Mouse (Mus musculus) intestine, embryonic 14.5 days (tissue): Measurements from ENCODE around the gene Gm7073. TPM values are rescaled to one million over a fixed set of nuclear protein-coding genes. Genes with fewer than 3 reads are reported as not detected.

Source experiments
- ATAC-seq: fragments of 200-750 bp; cut with Nextera tagmentation; replicated peaks from 2 replicates; pipeline ENCODE4 v1.8.0; 2017; ENCODE audit warnings: low read depth, moderate number of reproducible peaks, moderate TSS enrichment, moderate library complexity; ENCODE audit not compliant: low FRiP score, low TSS enrichment
- DNase-seq: peaks from one replicate; pipeline ENCODE4 v3.0.0-alpha.2; 2018; ENCODE audit warnings: low spot score
- H3K27ac ChIP-seq: fragments of 300-500 bp; sonication (generic); 2 replicates; pipeline ENCODE4 v1.5.1; 2014; ENCODE audit warnings: low read depth, mild to moderate bottlenecking, control low read depth
- H3K27me3 ChIP-seq: fragments of 300-500 bp; sonication (generic); replicated peaks from 2 replicates; pipeline ENCODE4 v1.6.1; 2014; ENCODE audit warnings: low read length, control low read depth; ENCODE audit not compliant: control insufficient read depth, insufficient read depth
- H3K36me3 ChIP-seq: fragments of 300-500 bp; sonication (generic); 2 replicates; pipeline ENCODE4 v1.6.1; 2014; ENCODE audit warnings: low read length, control low read depth; ENCODE audit not compliant: control insufficient read depth, insufficient read depth
- H3K4me1 ChIP-seq: fragments of 300-500 bp; sonication (generic); replicated peaks from 2 replicates; pipeline ENCODE4 v1.6.1; 2014; ENCODE audit warnings: low read length, control low read depth, mixed read lengths; ENCODE audit not compliant: control insufficient read depth, insufficient read depth
- H3K4me2 ChIP-seq: fragments of 300-500 bp; sonication (generic); 2 replicates; pipeline ENCODE4 v1.6.1; 2014; ENCODE audit warnings: low read length
- H3K4me3 ChIP-seq: fragments of 300-500 bp; sonication (generic); 2 replicates; pipeline ENCODE4 v1.5.1; 2014; ENCODE audit warnings: low read depth, low read length, control low read depth, mixed read lengths
- H3K9ac ChIP-seq: fragments of 300-500 bp; sonication (generic); 2 replicates; pipeline ENCODE4 v1.6.1; 2014; ENCODE audit warnings: mild to moderate bottlenecking, low read length
- H3K9me3 ChIP-seq: fragments of 300-500 bp; sonication (generic); 2 replicates; pipeline ENCODE4 v1.6.1; 2016; ENCODE audit warnings: low read length, control low read depth; ENCODE audit not compliant: control insufficient read depth
- WGBS: fragments of 180-500 bp; shearing (Covaris S2); extraction: QIAGEN DNeasy Blood & Tissue Kit; methylation state at CpG from one replicate; pipeline ENCODE4 v1.1.7; 2014; 5-methylcytosine and 5-hydroxymethylcytosine counted together
- polyA plus RNA-seq: library from polyadenylated mRNA; unstranded; fragments of >200 nt; fragmentation: Nextera tagmentation; extraction: Ambion mirVana; gene quantifications from 2 replicates; pipeline ENCODE4 v1.2.1, GENCODE M21; 2014

Gm7073 gene
- polyA plus RNA-seq, result not detected in 2 replicates

DNA sequence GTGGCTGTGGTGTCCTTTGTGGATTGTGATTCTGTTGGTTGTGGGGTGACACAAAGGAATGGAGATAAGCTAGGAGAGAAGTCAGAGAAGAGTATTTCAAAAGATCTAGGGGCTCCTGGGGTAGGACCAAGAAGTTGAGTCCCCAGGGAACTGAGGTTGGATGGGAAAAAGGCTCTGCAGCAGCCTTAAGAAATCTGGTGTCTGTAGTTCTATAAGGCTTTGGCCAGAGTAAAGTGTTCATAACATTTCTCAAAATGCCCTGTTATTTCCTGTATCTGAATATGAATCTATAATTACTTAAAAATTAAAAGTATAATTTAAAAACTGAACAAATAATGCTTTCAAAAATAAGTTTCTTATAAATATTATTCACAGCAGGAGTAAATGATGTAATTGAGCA lies at the start of gene Gm7073:
TSS of gene Gm7073 (minus strand) at position 101 of the 400 bp plus-strand sequence.
- H3K4me3 ChIP-seq, result no peak within 1 kb of the TSS
- no peak within 1 kb of the TSS for H3K27ac ChIP-seq
- H3K9me3 ChIP-seq, result no peaks in the 10 kb centered on the region
- no peak within 1 kb of the TSS for H3K9ac ChIP-seq
- H3K4me2 ChIP-seq, result no peak within 1 kb of the TSS
- no peaks in the 10 kb centered on the region for H3K27me3 ChIP-seq
- no peak for DNase-seq
- no peak for ATAC-seq
- no peaks in the 10 kb centered on the region for H3K36me3 ChIP-seq
- H3K4me1 ChIP-seq, result no peaks in the 10 kb centered on the region

- H3K36me3 ChIP-seq, result no peaks in the 10 kb centered on the region
- WGBS, result 19% methylated on average over 1 of the region's 1 CpGs
- no peak for DNase-seq
- no peaks in the 10 kb centered on the region for H3K9me3 ChIP-seq
- H3K27ac ChIP-seq, result no peak overlapping the region
- no peak overlapping the region for H3K4me3 ChIP-seq
- no peak overlapping the region for H3K4me2 ChIP-seq
- no peaks in the 10 kb centered on the region for H3K27me3 ChIP-seq
- ATAC-seq, result no peak
- H3K4me1 ChIP-seq, result no peaks in the 10 kb centered on the region
- H3K9ac ChIP-seq, result no peak overlapping the region
These were observed 31.5 kb upstream of the Gm7073 start for GRCm38 (mm10) chrX:60570539-60570938.

DNA sequence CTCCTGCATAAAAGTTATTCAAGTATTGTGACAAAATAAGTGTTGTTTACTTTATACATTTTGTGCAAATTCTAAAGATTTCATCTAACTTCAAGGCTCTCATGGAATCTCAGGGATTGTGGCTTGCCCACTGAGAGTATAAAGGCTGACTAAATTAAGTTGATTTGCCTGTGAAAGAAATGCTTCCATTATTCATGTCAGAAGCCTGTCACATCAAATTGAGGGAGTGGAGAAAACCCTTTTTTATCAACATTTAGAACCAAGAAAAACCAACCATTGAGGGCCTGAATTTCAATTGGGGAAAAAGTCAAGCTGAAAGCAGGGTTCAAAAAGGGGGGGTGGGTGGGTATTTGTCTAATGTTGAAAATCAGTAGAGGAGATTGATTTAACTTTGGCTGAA lies 30.0 kb upstream of the Gm7073 start:
- Histone ChIP-seq H3K4me1 (no peaks in the 10 kb centered on the region), H3K36me3 (no peaks in the 10 kb centered on the region)
- no peak for DNase-seq

GRCm38 (mm10) chrX:60555242-60555641 lies 16.2 kb upstream of the Gm7073 start:
- Histone ChIP-seq H3K9me3 (no peaks in the 10 kb centered on the region), H3K4me1 (no peaks in the 10 kb centered on the region), H3K4me3 (no peak overlapping the region), H3K27ac (no peak overlapping the region), H3K27me3 (no peaks in the 10 kb centered on the region), H3K4me2 (no peak overlapping the region), H3K36me3 (no peaks in the 10 kb centered on the region), H3K9ac (no peak overlapping the region)
- DNase-seq, result no peak
- WGBS, result 70% methylated on average over 4 of the region's 4 CpGs
- ATAC-seq, result no peak

More for the DNA sequence above, 30.0 kb upstream of the Gm7073 start:
- no peak overlapping the region for H3K27ac ChIP-seq
- H3K27me3 ChIP-seq, result no peaks in the 10 kb centered on the region
- H3K4me2 ChIP-seq, result no peak overlapping the region
- no peak for ATAC-seq
- no peak overlapping the region for H3K4me3 ChIP-seq
- H3K9me3 ChIP-seq, result no peaks in the 10 kb centered on the region
- no peak overlapping the region for H3K9ac ChIP-seq

DNA sequence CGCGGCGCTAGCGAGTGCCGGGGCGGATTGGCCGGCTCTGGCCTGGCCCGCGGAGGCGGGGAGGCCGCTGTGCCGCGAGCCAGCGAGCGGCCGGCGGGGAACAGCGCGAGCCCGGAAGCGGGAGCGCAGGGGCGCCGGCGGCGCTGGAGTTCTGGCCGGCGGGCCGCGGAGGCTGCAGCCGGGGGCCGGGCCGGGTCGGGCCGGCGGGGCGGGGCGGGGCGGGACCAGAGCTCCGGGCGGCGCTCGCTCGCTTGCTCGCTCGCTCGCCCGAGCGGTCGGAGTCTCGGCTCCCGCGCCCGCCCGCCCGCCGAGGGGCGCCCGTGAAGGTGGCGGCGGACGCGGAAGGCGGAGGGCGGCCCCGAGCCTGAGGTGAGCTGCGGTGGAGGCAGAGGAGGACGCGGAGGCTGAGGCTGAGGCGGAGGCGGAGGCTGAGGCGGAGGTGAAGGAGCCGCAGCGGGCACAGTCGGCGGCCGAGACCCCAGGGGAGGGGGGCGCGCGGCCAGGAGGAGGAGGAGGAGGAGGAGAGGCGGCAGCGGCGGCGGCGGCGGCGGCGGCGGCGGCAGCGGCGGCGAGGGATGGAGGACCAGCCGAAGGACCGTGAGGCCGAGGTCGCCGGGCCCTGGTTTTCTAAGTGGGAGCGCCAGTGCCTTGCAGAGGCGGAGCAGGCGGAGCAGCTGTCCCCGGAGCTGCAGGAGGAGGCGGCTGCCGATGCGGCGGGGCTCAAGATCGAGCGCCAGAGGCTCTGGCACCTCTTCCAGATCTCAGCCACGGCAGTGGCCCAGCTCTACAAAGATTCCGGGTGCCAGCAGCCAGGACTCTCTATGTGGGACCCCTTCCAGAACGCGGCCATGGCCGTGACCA lies 8.6 kb upstream of the Gm7073 start:
- DNase-seq (peak; percentile 67), ATAC-seq (peak; percentile 89)
- 19% methylated on average over 27 of the region's 113 CpGs for WGBS
- H3K9me3 ChIP-seq, result no peaks in the 10 kb centered on the region
- H3K4me3 ChIP-seq, result peak overlapping the region; percentile 45
- H3K36me3 ChIP-seq, result no peaks in the 10 kb centered on the region
- peak overlapping the region; percentile 49 for H3K4me2 ChIP-seq
- peaks cover 12% of the 10 kb centered on the region; the same call in 1 of the 2 replicates for H3K27me3 ChIP-seq
- H3K27ac ChIP-seq, result no peak overlapping the region
- no peaks in the 10 kb centered on the region for H3K4me1 ChIP-seq
- H3K9ac ChIP-seq, result peak overlapping the region; percentile 34

- no peak overlapping the region for H3K27ac ChIP-seq
- 31% methylated on average over 14 of the region's 16 CpGs for WGBS
- H3K27me3 ChIP-seq, result peaks cover 12% of the 10 kb centered on the region; the same call in 1 of the 2 replicates
- no peaks in the 10 kb centered on the region for H3K4me1 ChIP-seq
- H3K4me2 ChIP-seq, result peak overlapping the region; percentile 49
- H3K9ac ChIP-seq, result peak overlapping the region; percentile 34; the same call in 1 of the 2 replicates
- no peaks in the 10 kb centered on the region for H3K36me3 ChIP-seq
- peak; percentile 32; the same call in 1 of the 2 replicates for ATAC-seq
- DNase-seq, result peak; percentile 63
- H3K4me3 ChIP-seq, result peak overlapping the region; percentile 45
- H3K9me3 ChIP-seq, result no peaks in the 10 kb centered on the region
These were observed 8.0 kb upstream of the Gm7073 start for GRCm38 (mm10) chrX:60547098-60547443.

DNA sequence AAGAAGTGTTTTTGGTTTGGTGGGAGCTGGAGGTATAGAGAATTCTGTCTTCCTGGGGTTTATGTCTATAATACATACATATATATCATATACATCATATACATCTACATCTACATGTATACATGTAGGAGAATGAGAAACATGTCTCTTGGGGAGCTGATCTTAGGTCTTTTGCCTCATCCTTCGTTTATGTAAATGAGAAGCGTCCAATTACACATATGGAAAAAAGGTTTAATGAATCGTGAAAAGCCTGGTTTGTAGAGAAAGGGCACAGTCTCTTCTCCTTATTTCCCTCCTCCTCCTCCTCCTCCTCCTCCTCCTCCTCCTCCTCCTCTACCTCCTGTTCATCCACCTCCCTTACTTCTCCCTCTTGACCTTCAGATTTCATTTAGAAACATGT lies 6.9 kb upstream of the Gm7073 start:
- no peak for ATAC-seq
- 33% methylated on average over 3 of the region's 3 CpGs for WGBS

GRCm38 (mm10) chrX:60545444-60545843 lies 6.4 kb upstream of the Gm7073 start:
- ATAC-seq (no peak), DNase-seq (no peak)
- WGBS, result 55% methylated on average over 1 of the region's 1 CpGs
- no peak overlapping the region for H3K27ac ChIP-seq
- H3K9me3 ChIP-seq, result no peaks in the 10 kb centered on the region
- H3K4me3 ChIP-seq, result no peak overlapping the region
- H3K9ac ChIP-seq, result no peak overlapping the region
- H3K27me3 ChIP-seq, result peaks cover 12% of the 10 kb centered on the region; the same call in 1 of the 2 replicates
- no peaks in the 10 kb centered on the region for H3K4me1 ChIP-seq
- no peak overlapping the region for H3K4me2 ChIP-seq
- H3K36me3 ChIP-seq, result no peaks in the 10 kb centered on the region

More for the DNA sequence above, 6.9 kb upstream of the Gm7073 start:
- Histone ChIP-seq H3K4me1 (no peaks in the 10 kb centered on the region), H3K4me2 (no peak overlapping the region), H3K27me3 (peaks cover 12% of the 10 kb centered on the region; the same call in 1 of the 2 replicates), H3K9me3 (no peaks in the 10 kb centered on the region), H3K4me3 (no peak overlapping the region), H3K27ac (no peak overlapping the region), H3K36me3 (no peaks in the 10 kb centered on the region), H3K9ac (no peak overlapping the region)
- no peak for DNase-seq

DNA sequence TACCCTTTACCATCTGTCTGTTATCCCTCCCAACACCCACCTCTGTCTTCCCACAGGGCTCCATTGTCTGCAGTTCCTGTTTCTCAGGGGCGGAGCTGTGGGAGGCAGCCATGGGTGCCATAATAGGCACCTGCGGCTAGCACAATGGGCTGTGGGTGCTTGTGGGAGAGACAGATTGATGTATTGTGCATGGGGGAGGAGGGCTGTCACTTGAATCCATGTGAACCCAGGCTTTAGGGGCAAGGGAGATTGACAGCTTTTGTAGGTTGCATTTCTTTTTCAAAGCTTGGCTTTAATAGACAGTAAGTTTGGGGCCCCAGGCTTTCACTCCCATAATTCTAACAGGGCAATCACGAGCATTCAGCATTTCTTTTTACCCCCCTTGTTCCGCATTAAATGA lies 5.0 kb upstream of the Gm7073 start:
- Histone ChIP-seq H3K36me3 (no peaks in the 10 kb centered on the region), H3K27me3 (0 out of 2 replicates have a peak, but pooled peaks cover 12% of the 10 kb centered on the region), H3K9ac (no peak overlapping the region), H3K9me3 (no peaks in the 10 kb centered on the region), H3K4me2 (no peak overlapping the region), H3K27ac (no peak overlapping the region), H3K4me3 (no peak overlapping the region), H3K4me1 (no peaks in the 10 kb centered on the region)
- DNase-seq, result no peak
- 42% methylated on average over 4 of the region's 4 CpGs for WGBS
- no peak for ATAC-seq
